Mouse (Mus musculus) thymus, adult 2 months (tissue): ENCODE measurements at regions not wholly inside any gene's neighbourhood (a gene's known extent, or its start where the extent isn't known, plus 50 kb on each side); places are given as distances from the start of the nearest gene placed in this dataset.

Source experiments
- CTCF ChIP-seq: fragments of 200-500 bp; IDR thresholded peaks from 2 replicates; pipeline ENCODE4 v1.5.1; 2012; ENCODE audit warnings: mild to moderate bottlenecking, control low read depth, low read length, moderate library complexity, borderline replicate concordance; ENCODE audit not compliant: control insufficient read depth, poor library complexity, insufficient read depth; ENCODE audit errors: extremely low read depth
- POLR2A ChIP-seq: fragments of 200-500 bp; IDR thresholded peaks from 2 replicates; pipeline ENCODE4 v1.6.1; 2012; ENCODE audit warnings: mild to moderate bottlenecking, low read length, control low read depth, moderate library complexity; ENCODE audit not compliant: control insufficient read depth, poor library complexity, insufficient read depth; ENCODE audit errors: extremely low read depth

GRCm38 (mm10) chr11:40884509-40884908 lies 129.4 kb upstream of the Ccng1 start:
- TF ChIP-seq CTCF (no peak), POLR2A (no peak)
